Mouse (Mus musculus): ENCODE measurements around the gene Dnah2. TPM values are rescaled to one million over a fixed set of nuclear protein-coding genes. Genes with fewer than 3 reads are reported as not detected.
A peak's percentile ranks its signal among the peaks of the same experiment; 100 is the strongest.
"Not testable (repeated sequence)": the region's sequence is repeated elsewhere in the genome, so short reads cannot be mapped to it uniquely, and the experiment has no call there.

The Dnah2 gene
- polyA plus RNA-seq, 1 experiment, result 1.2 TPM

DNA sequence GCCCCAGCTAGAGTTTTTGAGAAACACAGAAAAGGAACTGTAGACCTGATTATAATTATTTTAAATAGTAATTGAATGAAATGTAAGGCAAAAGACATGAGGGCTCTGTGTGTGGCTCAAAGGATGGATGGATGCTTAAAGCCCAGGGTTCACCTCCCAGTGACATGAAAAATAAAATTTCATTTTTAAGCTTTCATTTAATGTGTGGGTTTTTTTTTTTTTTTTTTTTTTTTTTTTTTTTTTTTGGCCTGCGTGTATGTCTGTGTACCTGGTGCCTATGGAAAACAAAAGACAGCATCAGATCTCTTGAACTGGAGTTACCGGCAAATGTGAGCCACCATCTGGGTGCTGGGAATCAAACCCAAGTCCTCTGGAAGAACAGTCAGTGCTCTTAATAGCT, 8.2 kb downstream of the Dnah2 start:
- Histone ChIP-seq H3K9ac (ENCODE audit: low read depth, poor library complexity, severe bottlenecking) (no peak overlapping the region), H3K27ac (ENCODE audit: insufficient read depth, low read length) (no peak overlapping the region), H3K4me1 (ENCODE audit: control insufficient read depth, insufficient read depth, low read length) (peaks cover 2% of the 10 kb centered on the region), H3K27me3 (ENCODE audit: control insufficient read depth, insufficient read depth, low read length, poor library complexity, severe bottlenecking) (no peaks in the 10 kb centered on the region), H3K4me3 (ENCODE audit: low read depth, low read length) (no peak overlapping the region), H3K36me3 (ENCODE audit: control insufficient read depth, insufficient read depth, low read length, poor library complexity, severe bottlenecking) (no peaks in the 10 kb centered on the region), H3K9me3 (replicated peaks; ENCODE audit: control insufficient read depth, insufficient read depth, low read length, poor library complexity, severe bottlenecking) (no peaks in the 10 kb centered on the region)
- no peak for TF ChIP-seq POLR2A (IDR thresholded peaks at IDR 0.05; ENCODE audit: insufficient read depth, low read length)
- no peak for TF ChIP-seq EP300 (IDR thresholded peaks at IDR 0.05; ENCODE audit: insufficient read depth, low read depth, low read length)
- no peak for TF ChIP-seq CTCF (IDR thresholded peaks at IDR 0.05; ENCODE audit: low read depth, low read length)

DNA sequence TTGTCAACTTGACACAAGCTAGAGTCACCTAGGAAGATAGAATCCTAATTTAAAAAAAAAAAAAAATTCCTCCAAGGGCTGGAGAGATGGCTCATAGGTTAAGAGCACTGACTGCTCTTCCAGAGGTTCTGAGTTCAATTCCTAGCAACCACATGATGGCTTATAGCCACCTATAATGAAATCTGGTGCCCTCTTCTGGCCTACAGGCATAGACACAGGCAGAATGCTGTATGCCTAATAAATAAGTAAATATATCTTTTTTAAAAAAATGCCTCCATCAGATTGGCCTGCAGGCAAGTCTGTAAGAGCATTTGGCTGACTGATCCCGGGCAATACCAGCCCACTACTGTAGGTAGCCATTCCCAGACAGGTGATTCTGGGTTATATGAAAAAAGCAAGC, 13.9 kb downstream of the Dnah2 start:
- Histone ChIP-seq H3K9me3 (replicated peaks; ENCODE audit: control insufficient read depth, insufficient read depth, low read length, poor library complexity, severe bottlenecking) (no peaks in the 10 kb centered on the region), H3K9ac (ENCODE audit: low read depth, poor library complexity, severe bottlenecking) (no peak overlapping the region), H3K4me3 (ENCODE audit: low read depth, low read length) (no peak overlapping the region), H3K27me3 (ENCODE audit: control insufficient read depth, insufficient read depth, low read length, poor library complexity, severe bottlenecking) (no peaks in the 10 kb centered on the region), H3K4me1 (ENCODE audit: control insufficient read depth, insufficient read depth, low read length) (peaks cover 2% of the 10 kb centered on the region), H3K36me3 (ENCODE audit: control insufficient read depth, insufficient read depth, low read length, poor library complexity, severe bottlenecking) (no peaks in the 10 kb centered on the region), H3K27ac (ENCODE audit: insufficient read depth, low read length) (no peak overlapping the region)
- TF ChIP-seq POLR2A (IDR thresholded peaks at IDR 0.05; ENCODE audit: insufficient read depth, low read length), result no peak
- TF ChIP-seq EP300 (IDR thresholded peaks at IDR 0.05; ENCODE audit: insufficient read depth, low read depth, low read length), result no peak
- TF ChIP-seq CTCF (IDR thresholded peaks at IDR 0.05; ENCODE audit: low read depth, low read length), result no peak

DNA sequence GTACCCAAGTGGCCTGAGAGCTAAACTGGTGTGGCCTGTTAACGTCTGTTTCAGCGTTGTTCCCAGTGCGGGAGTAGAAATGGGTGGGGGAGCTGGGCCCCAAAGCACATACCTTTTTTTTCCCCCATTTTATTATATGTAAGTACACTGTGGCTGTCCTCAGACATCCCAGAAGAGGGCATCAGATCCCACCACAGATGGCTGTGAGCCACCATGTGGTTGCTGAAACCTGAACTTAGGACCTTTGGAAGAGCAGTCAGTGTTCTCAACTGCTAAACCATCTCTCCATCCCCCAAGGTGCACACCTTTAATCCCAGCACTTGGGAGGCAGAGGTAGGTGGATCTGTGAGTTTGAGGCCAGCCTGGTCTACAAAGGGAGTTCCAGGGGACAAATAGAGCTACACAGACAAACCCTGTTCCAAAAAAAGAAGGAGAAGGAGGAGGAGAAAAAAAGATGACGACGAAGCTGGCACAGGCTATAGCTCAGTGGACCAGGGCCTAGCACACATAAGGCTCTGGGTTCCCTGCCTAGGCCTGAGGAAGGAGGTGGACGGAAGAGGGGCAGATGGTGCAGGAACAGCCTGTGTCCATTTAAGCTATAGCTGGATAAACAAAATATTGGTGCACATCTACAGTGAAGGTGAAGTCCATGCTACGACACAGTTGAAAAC, 16.3 kb downstream of the Dnah2 start:
- Histone ChIP-seq H3K9me3 (replicated peaks; ENCODE audit: control insufficient read depth, insufficient read depth, low read length, poor library complexity, severe bottlenecking) (no peaks in the 10 kb centered on the region), H3K27ac (ENCODE audit: insufficient read depth, low read length) (no peak overlapping the region), H3K4me3 (ENCODE audit: low read depth, low read length) (no peak overlapping the region), H3K4me1 (ENCODE audit: control insufficient read depth, insufficient read depth, low read length) (no peaks in the 10 kb centered on the region), H3K9ac (ENCODE audit: low read depth, poor library complexity, severe bottlenecking) (no peak overlapping the region), H3K27me3 (ENCODE audit: control insufficient read depth, insufficient read depth, low read length, poor library complexity, severe bottlenecking) (no peaks in the 10 kb centered on the region), H3K36me3 (ENCODE audit: control insufficient read depth, insufficient read depth, low read length, poor library complexity, severe bottlenecking) (no peaks in the 10 kb centered on the region)
- no peak for TF ChIP-seq POLR2A (IDR thresholded peaks at IDR 0.05; ENCODE audit: insufficient read depth, low read length)
- TF ChIP-seq CTCF (IDR thresholded peaks at IDR 0.05; ENCODE audit: low read depth, low read length), result peak; percentile 18
- TF ChIP-seq EP300 (IDR thresholded peaks at IDR 0.05; ENCODE audit: insufficient read depth, low read depth, low read length), result no peak

DNA sequence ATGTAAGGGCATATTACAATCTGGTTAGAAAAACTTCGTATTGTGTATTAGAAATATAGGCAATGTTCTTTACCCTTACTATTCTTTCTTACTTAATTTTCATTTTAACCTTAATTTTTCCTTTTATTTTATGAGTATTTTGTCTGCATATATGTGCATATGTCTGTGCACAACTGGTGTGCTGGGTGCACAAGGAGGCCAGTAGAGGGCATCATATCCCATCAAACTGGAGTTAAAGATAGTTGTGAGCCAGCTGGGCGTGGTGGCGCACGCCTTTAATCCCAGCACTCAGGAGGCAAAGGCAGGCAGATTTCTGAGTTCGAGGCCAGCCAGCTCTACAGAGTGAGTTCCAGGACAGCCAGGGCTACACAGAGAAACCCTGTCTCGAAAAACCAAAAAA, 18.2 kb downstream of the Dnah2 start:
- not testable (repeated sequence) for H3K27ac ChIP-seq (ENCODE audit: insufficient read depth, low read length); H3K36me3 ChIP-seq (ENCODE audit: control insufficient read depth, insufficient read depth, low read length, poor library complexity, severe bottlenecking); H3K9me3 ChIP-seq (replicated peaks; ENCODE audit: control insufficient read depth, insufficient read depth, low read length, poor library complexity, severe bottlenecking); H3K4me3 ChIP-seq (ENCODE audit: low read depth, low read length); H3K4me1 ChIP-seq (ENCODE audit: control insufficient read depth, insufficient read depth, low read length); H3K9ac ChIP-seq (ENCODE audit: low read depth, poor library complexity, severe bottlenecking); H3K27me3 ChIP-seq (ENCODE audit: control insufficient read depth, insufficient read depth, low read length, poor library complexity, severe bottlenecking)
- TF ChIP-seq CTCF (IDR thresholded peaks at IDR 0.05; ENCODE audit: low read depth, low read length), result peak; percentile 55

DNA sequence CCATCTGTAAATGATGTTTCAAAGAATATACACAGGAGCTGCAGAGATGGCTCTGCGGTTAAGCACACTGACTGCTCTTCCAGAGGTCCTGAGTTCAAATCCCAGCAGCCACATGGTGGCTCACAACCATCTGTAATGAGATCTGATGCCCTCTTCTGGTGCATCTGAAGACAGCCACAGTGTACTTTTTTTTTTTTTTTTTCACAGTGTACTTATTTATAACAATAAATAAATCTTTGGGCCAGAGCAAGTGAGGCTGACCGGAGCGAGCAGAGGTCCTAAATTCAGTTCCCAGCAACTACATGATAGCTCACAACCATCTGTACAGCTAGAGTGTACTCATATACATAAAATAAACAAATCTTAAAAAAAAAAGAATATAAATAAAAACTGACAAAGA, 18.6 kb downstream of the Dnah2 start:
- H3K9me3 ChIP-seq (replicated peaks; ENCODE audit: control insufficient read depth, insufficient read depth, low read length, poor library complexity, severe bottlenecking); H3K4me3 ChIP-seq (ENCODE audit: low read depth, low read length); H3K36me3 ChIP-seq (ENCODE audit: control insufficient read depth, insufficient read depth, low read length, poor library complexity, severe bottlenecking); H3K9ac ChIP-seq (ENCODE audit: low read depth, poor library complexity, severe bottlenecking); H3K27me3 ChIP-seq (ENCODE audit: control insufficient read depth, insufficient read depth, low read length, poor library complexity, severe bottlenecking); H3K27ac ChIP-seq (ENCODE audit: insufficient read depth, low read length); H3K4me1 ChIP-seq (ENCODE audit: control insufficient read depth, insufficient read depth, low read length): not testable (repeated sequence)

DNA sequence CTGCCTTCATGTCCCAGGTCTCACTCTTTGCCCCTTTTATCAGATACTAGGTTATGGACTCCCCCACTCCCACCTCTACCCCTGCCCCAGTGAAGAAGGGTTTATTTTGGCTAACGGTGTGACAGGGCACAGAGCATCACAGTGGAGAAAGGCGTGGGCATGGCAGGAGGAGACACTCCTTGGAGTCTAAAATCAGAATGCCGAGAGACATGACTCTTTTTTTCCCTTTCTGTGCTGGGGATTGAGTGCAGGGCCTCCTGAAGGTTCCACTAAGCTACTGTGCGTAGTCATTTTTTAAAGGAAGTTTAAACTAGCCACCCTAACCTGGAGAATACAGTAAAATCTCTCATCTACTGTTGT, 20.9 kb downstream of the Dnah2 start:
- Histone ChIP-seq H3K9me3 (replicated peaks; ENCODE audit: control insufficient read depth, insufficient read depth, low read length, poor library complexity, severe bottlenecking) (no peaks in the 10 kb centered on the region), H3K4me1 (ENCODE audit: control insufficient read depth, insufficient read depth, low read length) (no peaks in the 10 kb centered on the region), H3K4me3 (ENCODE audit: low read depth, low read length) (no peak overlapping the region), H3K27me3 (ENCODE audit: control insufficient read depth, insufficient read depth, low read length, poor library complexity, severe bottlenecking) (no peaks in the 10 kb centered on the region), H3K9ac (ENCODE audit: low read depth, poor library complexity, severe bottlenecking) (no peak overlapping the region), H3K36me3 (ENCODE audit: control insufficient read depth, insufficient read depth, low read length, poor library complexity, severe bottlenecking) (no peaks in the 10 kb centered on the region), H3K27ac (ENCODE audit: insufficient read depth, low read length) (no peak overlapping the region)
- TF ChIP-seq EP300 (IDR thresholded peaks at IDR 0.05; ENCODE audit: insufficient read depth, low read depth, low read length) (no peak), POLR2A (IDR thresholded peaks at IDR 0.05; ENCODE audit: insufficient read depth, low read length) (no peak), CTCF (IDR thresholded peaks at IDR 0.05; ENCODE audit: low read depth, low read length) (no peak)

Measured in ES-Bruce4 (cell line).